Mouse (Mus musculus): ENCODE measurements around the gene Spop. TPM values are rescaled to one million over a fixed set of nuclear protein-coding genes. Genes with fewer than 3 reads are reported as not detected.

Gene Spop
- total and polyA plus RNA-seq, 2 experiments from 2014 or later = 34.5 to 142 TPM

DNA sequence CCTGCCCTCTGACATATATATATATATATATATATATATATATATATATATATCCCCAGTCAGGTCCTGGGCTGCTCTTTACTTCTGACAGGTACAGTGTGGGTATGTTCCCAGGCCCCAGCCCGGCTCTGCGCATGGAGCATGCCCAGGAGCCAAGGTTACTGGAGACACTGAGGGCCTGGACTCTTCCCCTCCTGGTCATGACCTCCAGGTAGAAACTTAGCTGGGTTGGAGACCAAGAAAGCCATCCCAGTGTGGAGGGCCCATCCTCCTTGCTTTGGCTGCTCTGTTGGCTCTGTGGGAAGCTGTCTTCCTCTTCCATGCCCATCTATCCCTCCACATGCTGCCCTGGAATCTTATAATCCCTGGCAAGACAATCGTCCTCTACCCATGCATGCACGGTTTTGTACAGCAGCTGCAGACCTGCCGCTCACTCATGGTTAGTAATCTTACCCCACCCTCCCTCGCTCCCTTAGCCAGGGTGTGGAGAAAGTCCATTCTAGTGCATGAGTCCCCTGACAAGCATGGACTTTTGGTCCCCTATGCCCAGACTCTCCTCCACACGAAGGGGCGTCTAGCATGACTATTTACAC is 45.6 kb upstream of the Spop start:
- TF ChIP-seq EP300 (IDR thresholded peaks at IDR 0.05; ENCODE audit: low read depth) = no peak
- TF ChIP-seq CTCF (IDR thresholded peaks at IDR 0.05; ENCODE audit: low read depth) = no peak
- no peak overlapping the region for H3K27ac ChIP-seq (ENCODE audit: low read depth)
- ATAC-seq (ENCODE audit: insufficient read depth, low read depth) (no peak), DNase-seq (ENCODE audit: low spot score) (no peak)
- H3K4me1 ChIP-seq (ENCODE audit: control insufficient read depth, insufficient read depth) = peaks cover 25% of the 10 kb centered on the region
- H3K9ac ChIP-seq (replicated peaks; ENCODE audit: low read depth, low read length) = no peak overlapping the region
- 91% methylated on average over 8 of the region's 8 CpGs for WGBS
- no peaks in the 10 kb centered on the region for H3K27me3 ChIP-seq (ENCODE audit: control insufficient read depth, insufficient read depth, low read length)
- H3K4me2 ChIP-seq (ENCODE audit: low read depth, low read length) = no peak overlapping the region
- H3K9me3 ChIP-seq (replicated peaks; ENCODE audit: control insufficient read depth, low read length) = no peaks in the 10 kb centered on the region
- peaks cover 5% of the 10 kb centered on the region; the same call in 1 of the 2 replicates for H3K36me3 ChIP-seq (replicated peaks; ENCODE audit: control insufficient read depth, insufficient read depth, low read length)
- no peak overlapping the region for H3K4me3 ChIP-seq (ENCODE audit: low read depth, low read length)

DNA sequence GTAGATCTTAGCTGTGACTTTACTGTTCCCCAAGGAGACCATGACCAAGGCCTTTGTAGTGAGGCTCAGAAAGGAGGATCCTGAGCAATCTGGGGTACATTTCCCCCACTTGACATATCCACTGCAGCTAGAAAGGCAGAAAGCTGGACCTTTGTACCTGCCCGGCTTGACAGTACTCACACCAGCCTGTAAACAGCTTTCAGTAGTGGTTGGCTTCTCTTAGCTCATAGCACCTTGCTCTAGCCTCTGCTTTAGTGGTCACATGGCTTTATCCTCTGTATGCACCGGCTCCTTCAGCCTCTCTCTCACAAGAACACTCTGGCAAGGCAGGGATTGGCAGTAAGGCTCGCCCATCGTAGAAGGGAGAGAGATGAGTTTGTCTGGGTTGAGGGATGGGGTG is 45.0 kb upstream of the Spop start:
- DNase-seq (ENCODE audit: low spot score) (no peak), ATAC-seq (ENCODE audit: insufficient read depth, low read depth) (no peak)
- Histone ChIP-seq H3K4me3 (ENCODE audit: low read depth, low read length) (no peak overlapping the region), H3K4me1 (ENCODE audit: control insufficient read depth, insufficient read depth) (peaks cover 25% of the 10 kb centered on the region), H3K27me3 (ENCODE audit: control insufficient read depth, insufficient read depth, low read length) (no peaks in the 10 kb centered on the region), H3K9ac (replicated peaks; ENCODE audit: low read depth, low read length) (no peak overlapping the region), H3K36me3 (replicated peaks; ENCODE audit: control insufficient read depth, insufficient read depth, low read length) (peaks cover 7% of the 10 kb centered on the region; the same call in 1 of the 2 replicates), H3K9me3 (replicated peaks; ENCODE audit: control insufficient read depth, low read length) (no peaks in the 10 kb centered on the region), H3K4me2 (ENCODE audit: low read depth, low read length) (no peak overlapping the region), H3K27ac (ENCODE audit: low read depth) (no peak overlapping the region)
- TF ChIP-seq CTCF (IDR thresholded peaks at IDR 0.05; ENCODE audit: low read depth) (no peak), EP300 (IDR thresholded peaks at IDR 0.05; ENCODE audit: low read depth) (no peak)
- 84% methylated on average over 4 of the region's 4 CpGs for WGBS

DNA sequence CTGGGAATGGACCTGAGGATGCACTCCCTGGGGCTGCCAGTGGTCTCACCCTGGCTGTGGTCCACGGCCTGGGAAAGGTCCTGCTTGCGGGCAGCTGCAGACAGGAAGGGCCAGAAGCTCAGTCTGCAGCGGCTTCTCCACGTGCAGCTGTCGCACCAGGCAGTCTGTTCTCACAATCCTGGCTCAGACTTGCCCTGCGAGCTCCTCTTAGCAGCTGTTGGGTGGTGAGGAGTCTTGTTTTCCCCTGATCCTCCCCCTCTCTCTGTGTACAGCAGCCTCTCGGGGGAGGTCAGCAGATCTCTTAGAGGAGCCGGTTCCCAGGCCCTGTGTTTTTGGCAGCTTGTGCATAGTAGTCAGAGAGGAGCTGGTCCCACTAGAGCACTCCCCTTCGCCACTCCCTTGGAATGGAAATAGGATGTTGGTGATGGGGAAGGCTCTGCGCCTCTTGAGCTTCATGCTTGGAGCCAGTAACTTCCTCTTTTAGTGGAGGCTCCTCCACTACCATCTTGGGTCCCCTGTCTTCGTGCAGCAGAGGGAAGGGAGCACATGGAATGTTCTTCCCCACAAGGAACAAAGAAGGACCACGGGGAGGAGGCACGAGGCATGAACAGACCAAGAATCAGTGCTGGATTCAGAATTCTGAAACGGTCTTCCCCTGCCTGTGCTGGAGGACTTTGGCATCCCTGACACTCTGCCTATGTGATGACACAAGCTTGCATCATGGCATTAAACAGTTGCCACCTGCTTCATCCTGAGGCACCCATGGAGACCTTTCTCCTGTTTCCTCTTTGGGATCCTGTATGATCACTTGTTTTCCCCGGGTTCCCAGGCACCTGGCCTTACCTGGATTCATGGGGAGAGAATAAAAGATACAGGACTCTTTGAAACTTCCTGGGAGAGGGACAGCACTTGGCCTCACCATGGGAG is 43.7 kb upstream of the Spop start:
- peak; percentile 65 for DNase-seq (ENCODE audit: low spot score)
- Histone ChIP-seq H3K4me1 (ENCODE audit: control insufficient read depth, insufficient read depth) (peaks cover 20% of the 10 kb centered on the region), H3K4me3 (ENCODE audit: low read depth, low read length) (no peak overlapping the region), H3K27me3 (ENCODE audit: control insufficient read depth, insufficient read depth, low read length) (no peaks in the 10 kb centered on the region), H3K27ac (ENCODE audit: low read depth) (peak overlapping the region; percentile 55), H3K9ac (replicated peaks; ENCODE audit: low read depth, low read length) (no peak overlapping the region), H3K4me2 (ENCODE audit: low read depth, low read length) (no peak overlapping the region), H3K36me3 (replicated peaks; ENCODE audit: control insufficient read depth, insufficient read depth, low read length) (peaks cover 12% of the 10 kb centered on the region; the same call in 1 of the 2 replicates), H3K9me3 (replicated peaks; ENCODE audit: control insufficient read depth, low read length) (no peaks in the 10 kb centered on the region)
- no peak for TF ChIP-seq EP300 (IDR thresholded peaks at IDR 0.05; ENCODE audit: low read depth)
- no peak for TF ChIP-seq CTCF (IDR thresholded peaks at IDR 0.05; ENCODE audit: low read depth)
- WGBS = 45% methylated on average over 15 of the region's 15 CpGs
- ATAC-seq (ENCODE audit: insufficient read depth, low read depth) = peak; percentile 47

DNA sequence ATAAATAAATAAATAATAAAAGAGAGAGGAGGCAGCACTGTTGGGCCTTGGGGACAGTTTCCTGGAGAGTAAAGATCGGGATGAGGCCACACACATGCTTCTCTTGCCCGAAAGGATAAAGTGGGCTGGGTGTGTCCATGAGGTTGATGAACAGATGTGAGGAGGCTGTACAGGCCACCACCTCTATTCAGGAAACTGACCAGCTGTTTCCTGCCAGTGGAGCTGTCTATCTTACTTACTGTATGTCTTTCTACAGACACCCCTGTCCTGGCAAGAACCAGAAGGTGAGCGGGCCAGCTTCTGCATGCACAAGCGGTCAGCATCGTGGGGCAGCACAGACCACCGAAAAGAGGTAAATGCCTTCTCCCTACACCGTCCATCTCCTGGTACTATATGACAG is 42.7 kb upstream of the Spop start:
- Histone ChIP-seq H3K4me3 (ENCODE audit: low read depth, low read length) (no peak overlapping the region), H3K36me3 (replicated peaks; ENCODE audit: control insufficient read depth, insufficient read depth, low read length) (peaks cover 21% of the 10 kb centered on the region; the same call in 1 of the 2 replicates), H3K27ac (ENCODE audit: low read depth) (no peak overlapping the region), H3K9me3 (replicated peaks; ENCODE audit: control insufficient read depth, low read length) (no peaks in the 10 kb centered on the region), H3K4me2 (ENCODE audit: low read depth, low read length) (no peak overlapping the region), H3K4me1 (ENCODE audit: control insufficient read depth, insufficient read depth) (peaks cover 12% of the 10 kb centered on the region), H3K9ac (replicated peaks; ENCODE audit: low read depth, low read length) (no peak overlapping the region), H3K27me3 (ENCODE audit: control insufficient read depth, insufficient read depth, low read length) (no peaks in the 10 kb centered on the region)
- 88% methylated on average over 7 of the region's 7 CpGs for WGBS
- ATAC-seq (ENCODE audit: insufficient read depth, low read depth) (no peak), DNase-seq (ENCODE audit: low spot score) (no peak)
- TF ChIP-seq EP300 (IDR thresholded peaks at IDR 0.05; ENCODE audit: low read depth) (no peak), CTCF (IDR thresholded peaks at IDR 0.05; ENCODE audit: low read depth) (no peak)

DNA sequence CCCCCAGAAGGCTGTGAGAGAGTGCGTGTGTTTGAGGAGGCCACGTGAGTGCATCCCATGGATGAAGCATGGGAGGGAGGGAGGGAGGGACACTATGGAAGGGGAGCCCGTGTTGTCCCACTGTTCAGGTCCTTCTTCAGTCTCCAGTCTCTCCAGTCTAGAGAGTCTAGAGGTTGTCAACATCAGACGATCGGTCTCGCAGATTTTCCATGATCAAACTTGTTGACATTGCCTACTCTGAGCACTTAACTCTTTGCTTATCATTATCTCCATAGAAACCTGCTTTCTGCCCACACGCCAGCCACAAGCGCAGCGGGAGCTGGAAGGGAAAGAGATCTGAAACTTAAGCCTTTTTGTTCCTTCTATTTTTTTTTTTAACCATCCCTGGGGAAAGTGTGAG is 35.0 kb upstream of the Spop start:
- H3K4me3 ChIP-seq (ENCODE audit: low read depth, low read length) = no peak overlapping the region
- no peaks in the 10 kb centered on the region for H3K27me3 ChIP-seq (ENCODE audit: control insufficient read depth, insufficient read depth, low read length)
- no peak overlapping the region for H3K4me2 ChIP-seq (ENCODE audit: low read depth, low read length)
- no peak overlapping the region for H3K9ac ChIP-seq (replicated peaks; ENCODE audit: low read depth, low read length)
- WGBS = 42% methylated on average over 9 of the region's 9 CpGs
- H3K4me1 ChIP-seq (ENCODE audit: control insufficient read depth, insufficient read depth) = no peaks in the 10 kb centered on the region
- ATAC-seq (ENCODE audit: insufficient read depth, low read depth) (no peak), DNase-seq (ENCODE audit: low spot score) (no peak)
- TF ChIP-seq CTCF (IDR thresholded peaks at IDR 0.05; ENCODE audit: low read depth) (no peak), EP300 (IDR thresholded peaks at IDR 0.05; ENCODE audit: low read depth) (no peak)
- H3K27ac ChIP-seq (ENCODE audit: low read depth) = no peak overlapping the region
- no peaks in the 10 kb centered on the region for H3K9me3 ChIP-seq (replicated peaks; ENCODE audit: control insufficient read depth, low read length)
- peaks cover 24% of the 10 kb centered on the region; the same call in 1 of the 2 replicates for H3K36me3 ChIP-seq (replicated peaks; ENCODE audit: control insufficient read depth, insufficient read depth, low read length)

Data from heart, postnatal 0 days (tissue).